Mouse (Mus musculus) midbrain, embryonic 14.5 days (tissue): ENCODE measurements around the gene P2rx2. TPM values are rescaled to one million over a fixed set of nuclear protein-coding genes. Genes with fewer than 3 reads are reported as not detected.

Experiments used
- ATAC-seq: fragments of 200-750 bp; cut with Nextera tagmentation; 2 replicates; pipeline ENCODE4 v1.8.0; 2017; ENCODE audit warnings: moderate number of reproducible peaks, moderate library complexity; ENCODE audit not compliant: low FRiP score, low TSS enrichment
- DNase-seq: peaks from one replicate; pipeline ENCODE4 v3.0.0-alpha.2; 2015
- H3K27ac ChIP-seq: fragments of 300-500 bp; sonication (generic); replicated peaks from 2 replicates; pipeline ENCODE4 v1.5.1; 2014; ENCODE audit warnings: mild to moderate bottlenecking, low read depth, low read length, moderate library complexity
- H3K27me3 ChIP-seq: fragments of 300-500 bp; sonication (generic); 2 replicates; pipeline ENCODE4 v1.6.1; 2014; ENCODE audit warnings: low read length, control low read depth, mixed read lengths; ENCODE audit not compliant: control insufficient read depth, insufficient read depth
- H3K36me3 ChIP-seq: fragments of 300-500 bp; sonication (generic); 2 replicates; pipeline ENCODE4 v1.6.1; 2014; ENCODE audit warnings: low read length, control low read depth; ENCODE audit not compliant: control insufficient read depth, insufficient read depth
- H3K4me1 ChIP-seq: fragments of 300-500 bp; sonication (generic); 2 replicates; pipeline ENCODE4 v1.6.1; 2014; ENCODE audit warnings: mild to moderate bottlenecking, antibody characterized with exemption, low read length, control low read depth; ENCODE audit not compliant: control insufficient read depth, insufficient read depth
- H3K4me2 ChIP-seq: fragments of 300-500 bp; sonication (generic); 2 replicates; pipeline ENCODE4 v1.6.1; 2014; ENCODE audit warnings: mild to moderate bottlenecking, low read length, moderate library complexity
- H3K4me3 ChIP-seq: fragments of 300-500 bp; sonication (generic); replicated peaks from 2 replicates; pipeline ENCODE4 v1.5.1; 2014; ENCODE audit warnings: low read depth, low read length
- H3K9ac ChIP-seq: fragments of 300-500 bp; sonication (generic); replicated peaks from 2 replicates; pipeline ENCODE4 v1.6.1; 2014; ENCODE audit warnings: mild to moderate bottlenecking, low read length, moderate library complexity
- H3K9me3 ChIP-seq: fragments of 300-500 bp; sonication (generic); 2 replicates; pipeline ENCODE4 v1.6.1; 2016; ENCODE audit warnings: low read length, control low read depth, mixed read lengths; ENCODE audit not compliant: control insufficient read depth
- WGBS: fragments of 180-500 bp; shearing (Covaris S2); extraction: QIAGEN DNeasy Blood & Tissue Kit; methylation state at CpG from one replicate; pipeline ENCODE4 v1.1.7; 2014; 5-methylcytosine and 5-hydroxymethylcytosine counted together
- polyA plus RNA-seq: library from polyadenylated mRNA; unstranded; fragments of >200 nt; fragmentation: Nextera tagmentation; extraction: Ambion mirVana; gene quantifications from 2 replicates; pipeline ENCODE4 v1.2.1, GENCODE M21; 2014

Gene P2rx2
- polyA plus RNA-seq, 1 experiment from 2014 or later, result 5.2 TPM

DNA sequence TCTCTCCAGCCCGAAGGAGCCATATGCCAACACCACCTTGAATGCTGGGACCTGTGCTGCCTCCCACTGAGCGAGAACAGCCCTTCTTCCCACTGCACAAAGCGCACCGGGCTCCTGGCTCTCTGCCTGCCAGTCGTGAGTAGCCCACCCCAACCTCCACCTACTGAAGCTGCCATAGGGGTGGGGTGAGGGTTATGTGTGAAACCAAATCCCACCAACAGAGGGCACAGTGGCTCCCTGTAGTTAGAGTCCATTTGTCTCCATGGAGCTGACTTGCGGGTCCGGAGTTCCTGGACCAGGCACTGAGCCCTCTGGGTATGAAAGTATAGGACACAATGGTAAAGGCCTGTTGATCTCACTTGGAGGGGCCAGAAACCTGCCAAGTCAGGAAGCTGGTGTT is 11.7 kb upstream of the P2rx2 start:
- Histone ChIP-seq H3K27ac (no peak overlapping the region), H3K4me2 (no peak overlapping the region), H3K9ac (no peak overlapping the region), H3K36me3 (no peaks in the 10 kb centered on the region), H3K4me1 (no peaks in the 10 kb centered on the region), H3K27me3 (no peaks in the 10 kb centered on the region), H3K4me3 (no peak overlapping the region), H3K9me3 (no peaks in the 10 kb centered on the region)
- DNase-seq, result peak; percentile 65
- 21% methylated on average over 7 of the region's 7 CpGs for WGBS
- no peak for ATAC-seq

DNA sequence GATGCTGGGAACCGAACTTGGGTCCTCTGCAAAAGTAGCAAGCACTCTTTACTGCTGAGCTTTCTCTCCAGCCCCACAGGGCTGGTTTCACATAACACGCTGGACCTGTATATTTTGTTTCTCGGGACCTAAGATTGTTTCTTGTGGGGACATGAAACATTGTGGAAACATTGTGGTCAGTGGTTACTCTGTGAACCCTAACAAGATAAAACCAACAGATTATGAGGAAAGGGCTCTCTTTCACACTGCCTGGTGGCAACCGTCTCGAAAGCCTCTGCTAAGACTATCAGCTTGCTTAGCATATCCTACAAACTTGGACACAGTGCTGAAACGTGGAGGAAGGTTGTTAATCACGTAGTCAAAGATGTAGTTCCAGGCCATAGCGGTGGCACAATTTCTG is 4.0 kb upstream of the P2rx2 start:
- 88% methylated on average over 8 of the region's 8 CpGs for WGBS
- Histone ChIP-seq H3K4me3 (no peak overlapping the region), H3K9ac (no peak overlapping the region), H3K27me3 (peaks cover 13% of the 10 kb centered on the region; the same call in 1 of the 2 replicates), H3K4me1 (peaks cover 10% of the 10 kb centered on the region; the same call in 1 of the 2 replicates), H3K4me2 (no peak overlapping the region), H3K27ac (no peak overlapping the region), H3K36me3 (no peaks in the 10 kb centered on the region), H3K9me3 (no peaks in the 10 kb centered on the region)
- no peak for ATAC-seq
- DNase-seq, result no peak

DNA sequence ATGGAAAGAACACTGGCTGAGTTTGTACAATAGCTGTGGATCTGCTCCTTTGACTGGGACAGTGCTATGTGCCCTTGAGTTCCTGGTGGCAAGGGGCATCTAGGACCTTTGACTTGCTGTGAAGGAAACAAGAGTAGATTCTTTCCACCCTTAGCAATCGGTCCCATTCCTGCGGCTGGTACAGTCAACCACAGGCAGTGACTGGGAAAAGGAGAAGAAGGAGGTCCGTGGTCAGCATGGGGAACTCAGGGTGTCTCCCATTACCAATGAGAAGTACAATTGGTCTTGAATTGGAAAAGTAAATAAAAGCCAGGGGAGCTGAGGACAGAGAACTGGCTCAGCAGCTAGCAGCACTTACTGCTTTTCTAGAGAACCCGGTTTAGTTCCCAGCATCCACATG is 2.5 kb upstream of the P2rx2 start:
- no peak overlapping the region for H3K9ac ChIP-seq
- H3K4me3 ChIP-seq, result no peak overlapping the region
- no peak for ATAC-seq
- no peaks in the 10 kb centered on the region for H3K9me3 ChIP-seq
- 84% methylated on average over 4 of the region's 4 CpGs for WGBS
- H3K36me3 ChIP-seq, result no peaks in the 10 kb centered on the region
- no peak overlapping the region for H3K27ac ChIP-seq
- DNase-seq, result no peak
- H3K4me2 ChIP-seq, result no peak overlapping the region
- peaks cover 18% of the 10 kb centered on the region; the same call in 1 of the 2 replicates for H3K27me3 ChIP-seq
- H3K4me1 ChIP-seq, result peaks cover 10% of the 10 kb centered on the region; the same call in 1 of the 2 replicates

DNA sequence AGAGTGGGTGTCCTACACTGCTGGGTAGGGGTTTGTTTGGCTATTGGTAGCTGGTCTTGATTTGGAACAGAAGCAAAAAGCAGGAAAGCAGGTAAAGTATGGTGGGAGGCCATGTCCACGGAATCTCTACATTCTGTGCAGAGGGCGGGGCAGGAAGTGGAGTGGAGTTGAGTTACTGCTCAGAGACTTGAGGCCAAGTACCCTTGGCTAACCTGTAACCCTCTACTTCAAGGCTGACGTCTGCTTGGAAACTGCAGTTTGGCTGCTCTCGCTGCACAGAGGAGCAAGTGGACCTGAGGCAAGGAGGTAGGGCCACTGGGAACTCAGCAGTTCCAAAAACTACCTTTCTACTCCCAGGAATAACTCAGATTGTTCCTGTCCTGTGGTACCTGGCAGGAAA is 1.5 kb upstream of the P2rx2 start, which contains the start of gene Lrcol1:
Lrcol1 (plus strand) TSS at position 207 of the 400 bp plus-strand sequence.
- Histone ChIP-seq H3K27ac (no peak within 1 kb of the TSS), H3K4me3 (no peak within 1 kb of the TSS), H3K27me3 (peaks cover 18% of the 10 kb centered on the region; the same call in 1 of the 2 replicates), H3K36me3 (no peaks in the 10 kb centered on the region), H3K4me1 (peaks cover 10% of the 10 kb centered on the region; the same call in 1 of the 2 replicates), H3K4me2 (no peak within 1 kb of the TSS), H3K9me3 (no peaks in the 10 kb centered on the region), H3K9ac (no peak within 1 kb of the TSS)
- DNase-seq (no peak), ATAC-seq (no peak)
- 86% methylated on average over 4 of the region's 4 CpGs for WGBS

DNA sequence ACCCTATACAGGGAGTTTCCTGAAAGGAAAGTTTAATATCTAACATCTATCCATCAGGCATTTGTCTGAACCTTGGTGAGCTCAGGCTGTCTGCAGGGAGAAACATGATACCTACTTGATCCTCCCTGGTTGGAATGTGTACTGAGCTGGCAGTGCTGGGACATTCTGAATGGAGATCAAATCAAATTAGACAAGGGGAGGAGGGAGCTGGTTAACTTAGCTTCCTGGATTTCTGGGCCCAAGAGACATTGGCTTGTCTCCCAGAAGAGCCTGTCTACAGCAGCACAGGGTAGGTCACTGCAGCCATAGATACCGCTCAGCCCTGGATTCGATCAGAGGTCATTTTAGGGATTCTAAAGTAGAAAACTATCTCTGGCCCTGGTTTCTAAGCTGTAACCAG is 4.2 kb downstream of the P2rx2 start:
- Histone ChIP-seq H3K4me1 (peaks cover 10% of the 10 kb centered on the region; the same call in 1 of the 2 replicates), H3K4me3 (no peak overlapping the region), H3K27ac (no peak overlapping the region), H3K9ac (no peak overlapping the region), H3K9me3 (no peaks in the 10 kb centered on the region), H3K27me3 (peaks cover 18% of the 10 kb centered on the region; the same call in 1 of the 2 replicates), H3K4me2 (no peak overlapping the region), H3K36me3 (peaks cover 26% of the 10 kb centered on the region)
- DNase-seq, result no peak
- 97% methylated on average over 2 of the region's 2 CpGs for WGBS
- ATAC-seq, result no peak

DNA sequence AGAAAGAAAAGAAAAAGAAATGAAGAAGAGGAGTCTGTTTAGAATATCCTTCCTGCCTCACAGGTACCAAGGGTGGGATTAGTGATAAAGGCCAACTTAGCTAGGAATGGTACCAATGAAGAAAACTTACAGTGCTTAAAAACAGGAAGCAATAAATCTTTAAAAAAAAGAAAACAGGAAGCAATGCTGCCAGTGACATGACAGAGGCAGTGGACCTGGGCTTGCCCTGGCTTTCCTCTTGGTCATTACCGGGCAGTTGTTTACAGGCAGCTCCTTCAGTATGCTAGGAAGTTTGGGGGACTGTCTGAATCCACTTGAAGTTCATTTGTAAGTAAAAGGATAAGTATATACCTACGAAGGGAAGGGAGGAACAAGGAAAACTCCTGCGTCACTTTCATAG is 12.5 kb downstream of the P2rx2 start:
- no peaks in the 10 kb centered on the region for H3K27me3 ChIP-seq
- no peak overlapping the region for H3K9ac ChIP-seq
- no peaks in the 10 kb centered on the region for H3K4me1 ChIP-seq
- no peak overlapping the region for H3K27ac ChIP-seq
- peaks cover 30% of the 10 kb centered on the region for H3K36me3 ChIP-seq
- WGBS, result 94% methylated on average over 3 of the region's 3 CpGs
- ATAC-seq, result no peak
- H3K4me2 ChIP-seq, result no peak overlapping the region
- no peak overlapping the region for H3K4me3 ChIP-seq
- no peaks in the 10 kb centered on the region for H3K9me3 ChIP-seq
- DNase-seq, result no peak

DNA sequence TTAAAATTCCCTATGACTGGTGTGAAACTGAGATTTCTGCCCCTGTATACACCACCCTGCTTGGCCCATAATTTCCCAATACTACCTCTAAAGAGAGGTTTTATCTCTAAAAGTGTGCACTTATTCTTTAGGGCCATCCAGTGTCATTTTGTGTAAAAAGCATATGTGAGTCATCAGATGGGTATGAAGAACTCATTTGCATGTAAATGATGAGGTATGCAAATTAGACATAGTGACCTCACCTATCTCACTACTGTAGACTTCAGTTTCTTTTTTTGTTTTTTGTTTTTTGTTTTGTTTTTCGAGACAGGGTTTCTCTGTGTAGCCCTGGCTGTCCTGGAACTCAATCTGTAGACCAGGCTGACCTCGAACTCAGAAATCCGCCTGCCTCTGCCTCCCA is 29.9 kb downstream of the P2rx2 start:
- H3K9me3 ChIP-seq, result no peaks in the 10 kb centered on the region
- no peak overlapping the region for H3K27ac ChIP-seq
- H3K36me3 ChIP-seq, result peaks cover 25% of the 10 kb centered on the region
- ATAC-seq (no peak), DNase-seq (no peak)
- H3K4me3 ChIP-seq, result no peak overlapping the region
- H3K4me2 ChIP-seq, result no peak overlapping the region
- 100% methylated on average over 3 of the region's 3 CpGs for WGBS
- no peaks in the 10 kb centered on the region for H3K4me1 ChIP-seq
- H3K9ac ChIP-seq, result no peak overlapping the region
- no peaks in the 10 kb centered on the region for H3K27me3 ChIP-seq

DNA sequence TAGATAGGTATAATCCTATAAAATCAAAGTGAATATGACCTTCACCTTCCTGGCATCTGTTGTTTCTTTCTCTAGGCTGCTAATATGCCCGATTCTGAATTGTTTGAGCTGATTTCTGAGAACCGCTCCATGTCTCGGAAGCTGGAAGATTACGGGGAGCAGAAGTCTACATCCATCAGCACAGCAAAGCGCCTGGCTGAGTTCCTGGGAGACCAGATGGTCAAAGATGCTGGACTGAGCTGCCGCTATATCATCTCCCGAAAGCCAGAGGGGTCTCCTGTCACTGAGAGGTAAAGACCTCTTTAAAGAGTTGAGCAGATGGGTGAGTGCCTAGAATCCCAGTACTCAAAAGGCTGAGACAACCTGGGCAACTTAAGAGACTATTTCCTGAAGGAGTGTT is 34.2 kb downstream of the P2rx2 start:
- no peak overlapping the region for H3K4me3 ChIP-seq
- H3K9ac ChIP-seq, result no peak overlapping the region
- DNase-seq (no peak), ATAC-seq (no peak)
- WGBS, result 94% methylated on average over 7 of the region's 7 CpGs
- no peaks in the 10 kb centered on the region for H3K4me1 ChIP-seq
- no peaks in the 10 kb centered on the region for H3K9me3 ChIP-seq
- no peaks in the 10 kb centered on the region for H3K27me3 ChIP-seq
- H3K4me2 ChIP-seq, result no peak overlapping the region
- no peak overlapping the region for H3K27ac ChIP-seq
- H3K36me3 ChIP-seq, result peaks cover 44% of the 10 kb centered on the region

DNA sequence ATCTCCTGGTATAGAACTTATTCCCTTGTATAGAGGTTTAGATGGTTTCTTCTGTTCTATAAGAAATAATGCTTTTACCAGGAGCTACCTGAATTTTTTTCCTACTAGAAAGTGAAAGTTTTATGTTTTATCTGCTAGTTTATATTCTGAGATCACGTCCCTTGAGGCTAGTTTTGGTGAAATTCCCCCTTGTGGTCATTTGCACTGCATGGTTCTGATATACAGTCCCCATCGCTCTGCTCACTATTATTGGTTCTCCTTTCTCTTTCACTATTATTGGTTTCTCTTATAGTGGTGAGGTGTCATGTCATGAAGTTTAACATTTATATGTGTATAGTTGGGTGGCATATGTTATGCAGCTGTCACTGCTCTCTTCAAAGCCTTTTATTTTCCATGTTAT is 42.4 kb downstream of the P2rx2 start:
- H3K27me3 ChIP-seq, result no peaks in the 10 kb centered on the region
- WGBS, result 92% methylated on average over 2 of the region's 2 CpGs
- H3K4me2 ChIP-seq, result no peak overlapping the region
- H3K36me3 ChIP-seq, result peaks cover 43% of the 10 kb centered on the region
- H3K27ac ChIP-seq, result no peak overlapping the region
- H3K4me3 ChIP-seq, result no peak overlapping the region
- no peaks in the 10 kb centered on the region for H3K4me1 ChIP-seq
- ATAC-seq (no peak), DNase-seq (no peak)
- no peaks in the 10 kb centered on the region for H3K9me3 ChIP-seq
- no peak overlapping the region for H3K9ac ChIP-seq
